Mouse (Mus musculus) CH12.LX (cell line): ENCODE results near the gene Mcf2l. TPM values are rescaled to one million over a fixed set of nuclear protein-coding genes. Genes with fewer than 3 reads are reported as not detected.

Source experiments
- DNase-seq: peaks from one replicate; pipeline ENCODE4 v3.0.0-alpha.2; 2013; ENCODE audit errors: extremely low read depth
- H3K27ac ChIP-seq: 2 replicates; pipeline ENCODE4 v1.5.1; 2012; ENCODE audit warnings: low read depth, mild to moderate bottlenecking, control low read depth, moderate library complexity; ENCODE audit not compliant: insufficient read depth
- H3K27me3 ChIP-seq: replicated peaks from 2 replicates; pipeline ENCODE3; 2012; ENCODE audit warnings: inconsistent platforms
- H3K36me3 ChIP-seq, 2 experiments: replicated peaks in 1 of 2; 2 replicates each; pipeline versions ENCODE3 to v1.6.1; 2012; ENCODE audit warnings: inconsistent platforms in 1 of 2, low read length in 1 of 2, mild to moderate bottlenecking in 1 of 2, mixed read lengths in 1 of 2, moderate library complexity in 1 of 2; ENCODE audit not compliant: control insufficient read depth in 1 of 2, insufficient read depth in 1 of 2
- H3K4me1 ChIP-seq, 2 experiments: 2 replicates each; pipeline ENCODE4 v1.6.1; 2012; ENCODE audit warnings: inconsistent platforms in 1 of 2, moderate library complexity in 1 of 2; ENCODE audit not compliant: insufficient read depth in 2 of 2, control insufficient read depth in 1 of 2
- H3K4me2 ChIP-seq: 2 replicates; pipeline ENCODE4 v1.6.1; 2012; ENCODE audit warnings: low read depth, mild to moderate bottlenecking, control low read depth; ENCODE audit not compliant: poor library complexity, insufficient read depth, severe bottlenecking
- H3K4me3 ChIP-seq, 3 experiments: fragments of 150-350 bp in 1 of 3; sonication (generic) in 1 of 3; replicated peaks in 1 of 3; 2 replicates each; pipeline versions ENCODE3 to v1.5.1; 2011 to 2012; ENCODE audit warnings: low read depth in 2 of 3, low read length in 2 of 3, mild to moderate bottlenecking in 2 of 3, moderate library complexity in 2 of 3, control low read depth in 1 of 3, improper control_type of control experiment in 1 of 3, inconsistent platforms in 1 of 3, mixed read lengths in 1 of 3; ENCODE audit not compliant: poor library complexity in 1 of 3
- H3K79me2 ChIP-seq: replicated peaks from 2 replicates; pipeline ENCODE4 v1.6.1; 2012; ENCODE audit warnings: mild to moderate bottlenecking, moderate library complexity; ENCODE audit not compliant: control insufficient read depth, poor library complexity, insufficient read depth, severe bottlenecking; ENCODE audit errors: extremely low read depth
- H3K9ac ChIP-seq: 2 replicates; pipeline ENCODE4 v1.6.1; 2012; ENCODE audit warnings: low read depth, mild to moderate bottlenecking, control low read depth, moderate library complexity; ENCODE audit not compliant: insufficient read depth
- H3K9me3 ChIP-seq: replicated peaks from 2 replicates; pipeline ENCODE3; 2012; ENCODE audit warnings: low read length, inconsistent platforms, mixed read lengths
- CHD2 ChIP-seq: IDR thresholded peaks from 2 replicates; pipeline ENCODE4 v1.6.1; 2011; ENCODE audit warnings: low read length, improper control_type of control experiment
- CTCF ChIP-seq, 2 experiments: IDR thresholded peaks in 1 of 2; conservative IDR thresholded peaks in 1 of 2; 2 replicates each; pipeline ENCODE4 v1.5.1; 2011 to 2012; ENCODE audit warnings: low read depth in 2 of 2, low read length in 2 of 2, improper control_type of control experiment in 1 of 2, inconsistent platforms in 1 of 2, mild to moderate bottlenecking in 1 of 2, moderate library complexity in 1 of 2
- ETS1 ChIP-seq: conservative IDR thresholded peaks from 2 replicates; pipeline ENCODE4 v1.6.1; 2012; ENCODE audit warnings: low read depth, mild to moderate bottlenecking, inconsistent platforms, low read length, improper control_type of control experiment, moderate library complexity
- HCFC1 ChIP-seq: IDR thresholded peaks from 2 replicates; pipeline ENCODE4 v1.6.1; 2012; ENCODE audit warnings: low read depth, mild to moderate bottlenecking, inconsistent platforms, low read length, improper control_type of control experiment
- IRF4 ChIP-seq: IDR thresholded peaks from 2 replicates; pipeline ENCODE4 v1.6.1; 2014; ENCODE audit warnings: low read depth, mild to moderate bottlenecking, inconsistent platforms, low read length, improper control_type of control experiment
- JUND ChIP-seq: conservative IDR thresholded peaks from 2 replicates; pipeline ENCODE4 v1.6.1; 2011; ENCODE audit warnings: low read depth, low read length, improper control_type of control experiment
- KAT2A ChIP-seq: IDR thresholded peaks from 2 replicates; pipeline ENCODE4 v1.6.1; 2012; ENCODE audit warnings: low read length, improper control_type of control experiment, inconsistent platforms; ENCODE audit not compliant: insufficient replicate concordance
- MAX ChIP-seq: IDR thresholded peaks from 2 replicates; pipeline ENCODE4 v1.6.1; 2011; ENCODE audit warnings: low read length, improper control_type of control experiment
- MAZ ChIP-seq: IDR thresholded peaks from 2 replicates; pipeline ENCODE4 v1.6.1; 2012; ENCODE audit warnings: low read depth, mild to moderate bottlenecking, inconsistent platforms, low read length, improper control_type of control experiment, moderate library complexity
- MEF2A ChIP-seq: IDR thresholded peaks from 2 replicates; pipeline ENCODE4 v1.6.1; 2014; ENCODE audit warnings: low read depth, mild to moderate bottlenecking, inconsistent platforms, low read length, improper control_type of control experiment, borderline replicate concordance
- NELFE ChIP-seq: IDR thresholded peaks from 2 replicates; pipeline ENCODE4 v1.6.1; 2011; ENCODE audit warnings: low read depth, low read length, improper control_type of control experiment
- PAX5 ChIP-seq: IDR thresholded peaks from 2 replicates; pipeline ENCODE4 v1.6.1; 2012; ENCODE audit warnings: low read length, inconsistent platforms, mixed read lengths
- POLR2A ChIP-seq: IDR thresholded peaks from 2 replicates; pipeline ENCODE4 v1.6.1; 2011; ENCODE audit warnings: low read depth, mild to moderate bottlenecking, improper control_type of control experiment, low read length
- SMC3 ChIP-seq: IDR thresholded peaks from 2 replicates; pipeline ENCODE4 v1.6.1; 2011; ENCODE audit warnings: low read depth, low read length, improper control_type of control experiment
- USF1 ChIP-seq: IDR thresholded peaks from 2 replicates; pipeline ENCODE4 v1.6.1; 2014; ENCODE audit warnings: low read depth, mild to moderate bottlenecking, inconsistent platforms, low read length, improper control_type of control experiment
- ZC3H11A ChIP-seq: IDR thresholded peaks from 2 replicates; pipeline ENCODE4 v1.6.1; 2012; ENCODE audit warnings: low read depth, mild to moderate bottlenecking, inconsistent platforms, low read length, improper control_type of control experiment
- ZKSCAN1 ChIP-seq: IDR thresholded peaks from 2 replicates; pipeline ENCODE4 v1.6.1; 2012; ENCODE audit warnings: low read depth, inconsistent platforms, low read length, improper control_type of control experiment, borderline replicate concordance
- dilution Hi-C: fragments of 300-500 bp; cut with MboI; formaldehyde crosslinking; loops from 2 replicates; pipeline ENCODE4 v1.14.3; 2020; ENCODE audit warnings: low sequenced_read_pairs; ENCODE audit not compliant: extremely low pct_unique_long_range_greater_than_20kb, extremely low pct_ligation_motif_present
- in situ Hi-C: fragments of 300-500 bp; cut with MboI; formaldehyde crosslinking; loops from 3 replicates; pipeline ENCODE4 v1.14.3; 2019; ENCODE audit warnings: low sequenced_read_pairs, low pct_ligation_motif_present, low pct_unique_long_range_greater_than_20kb, mixed read lengths
- polyA plus RNA-seq: library from polyadenylated mRNA; unstranded; fragments of >175 nt; gene quantifications from 2 replicates; pipeline ENCODE4 v1.2.1, GENCODE M21; 2012; ENCODE audit warnings: low read depth; ENCODE audit not compliant: insufficient read length
- total RNA-seq, 2 experiments: library from RNA; depleted of rRNA; stranded (reverse); fragments of 300-350 nt in 1 of 2; fragments of >200 nt in 1 of 2; gene quantifications; 2 replicates each; pipeline ENCODE4 v1.2.3; 2012 to 2014

Mcf2l gene
- total and polyA plus RNA-seq, 3 experiments = not detected

DNA sequence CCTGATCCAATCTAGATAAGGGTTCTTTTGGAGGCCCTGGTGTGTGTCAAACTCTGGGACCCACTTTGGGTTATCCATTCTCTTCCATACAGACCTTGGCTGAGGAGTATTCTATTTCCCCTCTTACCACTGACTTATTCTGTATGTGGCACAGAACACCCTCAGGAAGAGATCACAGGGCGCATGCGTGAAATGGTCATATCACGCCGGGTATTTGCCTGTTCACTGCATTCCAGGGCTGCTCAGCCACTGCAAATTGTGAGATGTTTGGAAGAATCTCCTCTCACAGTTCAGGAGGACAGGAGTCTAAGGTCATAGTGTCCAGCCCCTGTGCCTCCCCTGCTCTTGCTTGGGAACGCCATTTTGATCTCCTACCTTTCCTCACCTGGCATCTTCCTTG lies 3.0 kb upstream of the Mcf2l start:
- no peak overlapping the region for H3K4me3 ChIP-seq
- no peaks in the 10 kb centered on the region for H3K9me3 ChIP-seq
- DNase-seq = no peak
- in situ Hi-C loops (no loop called here), dilution Hi-C loops (no loop called here)
- H3K27me3 ChIP-seq = peaks cover 90% of the 10 kb centered on the region
- TF ChIP-seq CTCF (conservative IDR thresholded peaks at IDR 0.05 in 1 of 2, IDR thresholded peaks at IDR 0.05 in 1 of 2; ENCODE audit: low read depth in 2 of 2, low read length in 2 of 2) = no peak
- no peak for TF ChIP-seq MEF2A
- TF ChIP-seq MAX = no peak
- TF ChIP-seq KAT2A = no peak
- no peak for TF ChIP-seq NELFE
- no peak for TF ChIP-seq CHD2
- TF ChIP-seq PAX5 = no peak
- TF ChIP-seq, all 38 proteins: peak for 0
- Histone ChIP-seq H3K4me1 (peaks cover 4 to 5% of the 10 kb centered on the region in 2 experiments; a peak in 3 of 4 replicates), H3K4me2 (no peak overlapping the region), H3K27ac (no peak overlapping the region), H3K9ac (no peak overlapping the region), H3K36me3 (no peaks in the 10 kb centered on the region), H3K79me2 (no peaks in the 10 kb centered on the region)

DNA sequence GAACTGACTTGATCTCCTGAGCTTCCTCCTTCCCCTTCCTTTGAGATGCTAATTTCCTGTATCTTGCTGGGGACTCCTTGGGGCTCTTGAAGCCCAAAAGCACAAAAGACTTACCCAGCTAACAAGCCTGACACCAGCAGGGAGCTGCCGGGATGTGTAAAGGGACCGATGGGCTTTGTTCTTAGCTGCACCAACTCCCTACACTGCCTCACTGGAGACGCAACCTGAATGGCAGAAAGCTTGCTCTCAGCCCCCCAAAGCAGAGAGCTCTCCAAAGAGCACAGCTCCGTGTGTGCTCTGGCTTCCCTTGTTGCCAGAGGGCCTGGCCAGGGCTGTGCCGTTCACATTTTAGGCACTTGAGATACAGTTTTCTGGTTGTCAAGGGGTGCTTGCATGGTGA lies 2.1 kb upstream of the Mcf2l start:
- in situ Hi-C loops = no loop called here
- H3K9ac ChIP-seq = no peak overlapping the region
- no peak overlapping the region for H3K27ac ChIP-seq
- dilution Hi-C loops = no loop called here
- DNase-seq = no peak
- peaks cover 4 to 5% of the 10 kb centered on the region in 2 experiments; a peak in 3 of 4 replicates for H3K4me1 ChIP-seq
- H3K9me3 ChIP-seq = no peaks in the 10 kb centered on the region
- no peaks in the 10 kb centered on the region for H3K36me3 ChIP-seq
- no peak overlapping the region for H3K4me3 ChIP-seq
- no peaks in the 10 kb centered on the region for H3K79me2 ChIP-seq
- H3K4me2 ChIP-seq = no peak overlapping the region
- TF ChIP-seq MAZ (no peak), USF1 (no peak), ZKSCAN1 (no peak), HCFC1 (no peak), MEF2A (no peak), SMC3 (no peak), CTCF (conservative IDR thresholded peaks at IDR 0.05 in 1 of 2, IDR thresholded peaks at IDR 0.05 in 1 of 2; ENCODE audit: low read depth in 2 of 2, low read length in 2 of 2) (no peak), PAX5 (no peak), IRF4 (no peak), ETS1 (no peak), POLR2A (no peak), JUND (no peak), ZC3H11A (no peak)
- peaks cover 90% of the 10 kb centered on the region for H3K27me3 ChIP-seq
